Mouse (Mus musculus): ENCODE results near the gene Mlip. TPM values are rescaled to one million over a fixed set of nuclear protein-coding genes. Genes with fewer than 3 reads are reported as not detected.

The Mlip gene
- polyA plus RNA-seq, 1 experiment from 2014 or later = 0.32 TPM

DNA sequence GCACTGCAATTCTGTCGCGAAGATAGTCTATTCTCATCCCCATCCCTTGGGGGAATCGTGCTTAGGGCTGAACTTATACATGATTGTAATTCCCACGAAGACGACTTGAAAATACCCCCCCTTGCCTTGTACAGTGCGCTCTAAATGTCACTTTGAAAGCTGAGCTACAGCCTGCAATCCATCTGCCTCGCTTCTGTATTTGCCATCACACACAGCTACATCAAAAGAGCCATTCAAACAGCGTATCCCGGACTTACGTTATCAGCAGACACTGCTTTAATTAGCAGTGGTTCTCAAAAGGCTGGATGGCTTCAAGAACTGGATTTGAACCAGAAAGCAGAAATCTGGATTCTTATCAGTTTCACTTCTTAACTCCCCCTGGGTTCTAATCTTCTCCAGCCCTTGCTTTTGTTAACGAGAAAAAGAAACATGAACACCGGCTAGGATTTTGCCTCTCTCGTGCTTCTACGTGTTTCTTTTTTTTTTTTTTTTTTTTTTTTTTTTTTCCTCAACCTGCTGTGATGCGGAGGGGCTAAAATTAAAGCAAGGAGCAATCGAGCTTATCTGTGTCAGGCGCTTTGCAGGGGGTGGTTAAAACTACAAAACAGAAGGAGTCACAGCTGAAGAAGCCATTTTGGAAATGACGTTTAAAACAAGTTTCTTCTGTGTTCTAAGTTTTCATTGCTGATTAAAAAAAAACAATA, 12.5 kb downstream of the Mlip start:
- ATAC-seq (ENCODE audit: low FRiP score, low TSS enrichment) (no peak), DNase-seq (ENCODE audit: low spot score) (no peak)
- Histone ChIP-seq H3K9ac (ENCODE audit: low read length) (no peak overlapping the region), H3K4me1 (replicated peaks; ENCODE audit: control insufficient read depth, insufficient read depth) (no peaks in the 10 kb centered on the region), H3K4me3 (ENCODE audit: low read depth, low read length) (peak overlapping the region; percentile 29), H3K9me3 (ENCODE audit: control insufficient read depth, low read length) (no peaks in the 10 kb centered on the region), H3K27ac (replicated peaks) (no peak overlapping the region), H3K36me3 (ENCODE audit: control insufficient read depth, insufficient read depth, low read length) (no peaks in the 10 kb centered on the region), H3K27me3 (ENCODE audit: control insufficient read depth, insufficient read depth, low read length) (no peaks in the 10 kb centered on the region), H3K4me2 (replicated peaks; ENCODE audit: low read depth) (peak overlapping the region; percentile 27)
- 18% methylated on average over 18 of the region's 18 CpGs for WGBS
- TF ChIP-seq EP300 (optimal IDR thresholded peaks at IDR 0.05) = no peak
- no peak for TF ChIP-seq CTCF (IDR thresholded peaks at IDR 0.05; ENCODE audit: low read depth)

DNA sequence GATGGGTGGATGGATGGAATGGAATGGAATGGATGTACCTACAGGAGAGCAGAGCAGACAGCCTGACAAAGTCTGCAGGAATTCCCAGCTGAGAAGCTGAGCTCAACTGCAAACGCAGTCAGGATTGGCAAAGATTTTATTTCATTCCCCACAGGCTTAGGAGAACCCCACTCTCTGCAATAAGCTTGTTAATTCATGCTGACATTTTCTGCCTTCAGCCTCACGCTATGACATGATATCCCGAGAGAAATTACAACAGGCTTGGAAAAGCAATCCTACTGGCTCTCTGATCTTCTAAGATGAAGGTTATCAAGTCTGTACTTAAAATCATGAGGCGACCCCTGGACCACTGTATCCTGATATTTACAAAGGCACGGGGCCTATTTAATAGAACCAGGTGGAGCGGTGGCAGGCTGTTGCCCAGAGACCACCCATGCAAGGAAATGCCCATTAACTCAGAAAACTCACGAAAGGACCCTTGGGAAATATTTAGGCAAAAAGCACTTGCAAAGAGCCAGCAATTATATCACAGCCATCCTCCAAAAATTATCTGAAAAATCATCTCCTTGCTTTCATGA, 13.1 kb downstream of the Mlip start:
- H3K36me3 ChIP-seq (ENCODE audit: control insufficient read depth, insufficient read depth, low read length) = no peaks in the 10 kb centered on the region
- no peak overlapping the region for H3K9ac ChIP-seq (ENCODE audit: low read length)
- H3K4me3 ChIP-seq (ENCODE audit: low read depth, low read length) = no peak overlapping the region; the same call in 1 of the 2 replicates
- 61% methylated on average over 7 of the region's 7 CpGs for WGBS
- ATAC-seq (ENCODE audit: low FRiP score, low TSS enrichment) (no peak), DNase-seq (ENCODE audit: low spot score) (no peak)
- no peak overlapping the region for H3K27ac ChIP-seq (replicated peaks)
- no peaks in the 10 kb centered on the region for H3K9me3 ChIP-seq (ENCODE audit: control insufficient read depth, low read length)
- H3K4me1 ChIP-seq (replicated peaks; ENCODE audit: control insufficient read depth, insufficient read depth) = no peaks in the 10 kb centered on the region
- H3K27me3 ChIP-seq (ENCODE audit: control insufficient read depth, insufficient read depth, low read length) = no peaks in the 10 kb centered on the region
- TF ChIP-seq CTCF (IDR thresholded peaks at IDR 0.05; ENCODE audit: low read depth) (no peak), EP300 (optimal IDR thresholded peaks at IDR 0.05) (no peak)
- H3K4me2 ChIP-seq (replicated peaks; ENCODE audit: low read depth) = no peak overlapping the region

DNA sequence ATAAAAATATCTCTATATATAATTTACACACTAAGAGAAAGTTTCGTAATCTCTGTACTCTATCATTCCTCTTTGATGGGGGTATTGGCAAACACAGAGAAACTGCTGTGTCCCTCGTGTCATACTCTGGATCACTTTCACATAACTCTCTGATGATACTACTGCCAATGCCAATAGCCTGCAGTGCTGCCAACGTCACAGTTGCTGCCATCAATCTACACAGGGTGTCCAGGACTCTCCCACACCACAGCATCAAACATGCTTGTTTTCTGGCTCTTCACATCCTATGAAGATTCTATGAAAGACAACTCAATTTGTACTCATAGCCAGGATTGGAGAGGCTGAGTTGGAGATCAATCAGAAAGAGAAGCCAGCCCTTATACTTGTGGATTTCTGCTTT, 17.4 kb downstream of the Mlip start:
- ATAC-seq (ENCODE audit: low FRiP score, low TSS enrichment) (no peak), DNase-seq (ENCODE audit: low spot score) (no peak)
- H3K27me3 ChIP-seq (ENCODE audit: control insufficient read depth, insufficient read depth, low read length) = no peaks in the 10 kb centered on the region
- no peak overlapping the region for H3K4me3 ChIP-seq (ENCODE audit: low read depth, low read length)
- H3K9me3 ChIP-seq (ENCODE audit: control insufficient read depth, low read length) = no peaks in the 10 kb centered on the region
- no peak overlapping the region for H3K9ac ChIP-seq (ENCODE audit: low read length)
- no peak overlapping the region for H3K27ac ChIP-seq (replicated peaks)
- WGBS = 77% methylated on average over 3 of the region's 3 CpGs
- H3K4me2 ChIP-seq (replicated peaks; ENCODE audit: low read depth) = no peak overlapping the region
- TF ChIP-seq CTCF (IDR thresholded peaks at IDR 0.05; ENCODE audit: low read depth) = no peak
- TF ChIP-seq EP300 (optimal IDR thresholded peaks at IDR 0.05) = no peak
- H3K4me1 ChIP-seq (replicated peaks; ENCODE audit: control insufficient read depth, insufficient read depth) = no peaks in the 10 kb centered on the region
- H3K36me3 ChIP-seq (ENCODE audit: control insufficient read depth, insufficient read depth, low read length) = no peaks in the 10 kb centered on the region

DNA sequence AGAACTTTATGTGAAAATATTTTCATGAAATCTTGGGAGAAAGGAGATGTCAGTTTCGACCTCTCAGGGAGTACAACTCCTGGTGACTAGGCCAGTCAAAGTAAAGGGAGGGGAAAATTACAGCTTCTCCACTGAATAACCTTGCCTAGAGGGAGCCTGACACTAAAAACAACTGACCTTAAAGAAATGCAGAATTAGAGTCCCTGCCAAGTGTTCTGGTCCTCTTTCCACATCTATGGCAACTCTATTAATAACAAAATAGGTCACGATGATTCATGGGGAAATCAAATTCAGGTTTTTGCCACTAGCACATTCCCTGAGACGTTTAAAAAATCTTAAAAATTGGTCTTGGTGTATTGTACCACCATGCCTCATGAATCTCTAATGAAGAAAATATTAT, 34.4 kb downstream of the Mlip start:
- no peak for TF ChIP-seq CTCF (IDR thresholded peaks at IDR 0.05; ENCODE audit: low read depth)
- TF ChIP-seq EP300 (optimal IDR thresholded peaks at IDR 0.05) = no peak
- Histone ChIP-seq H3K9me3 (ENCODE audit: control insufficient read depth, low read length) (no peaks in the 10 kb centered on the region), H3K9ac (ENCODE audit: low read length) (no peak overlapping the region), H3K4me1 (replicated peaks; ENCODE audit: control insufficient read depth, insufficient read depth) (no peaks in the 10 kb centered on the region), H3K27ac (replicated peaks) (no peak overlapping the region), H3K36me3 (ENCODE audit: control insufficient read depth, insufficient read depth, low read length) (no peaks in the 10 kb centered on the region), H3K4me3 (ENCODE audit: low read depth, low read length) (no peak overlapping the region), H3K27me3 (ENCODE audit: control insufficient read depth, insufficient read depth, low read length) (no peaks in the 10 kb centered on the region), H3K4me2 (replicated peaks; ENCODE audit: low read depth) (no peak overlapping the region)
- ATAC-seq (ENCODE audit: low FRiP score, low TSS enrichment) = no peak
- DNase-seq (ENCODE audit: low spot score) = no peak
- 71% methylated on average over 3 of the region's 3 CpGs for WGBS

DNA sequence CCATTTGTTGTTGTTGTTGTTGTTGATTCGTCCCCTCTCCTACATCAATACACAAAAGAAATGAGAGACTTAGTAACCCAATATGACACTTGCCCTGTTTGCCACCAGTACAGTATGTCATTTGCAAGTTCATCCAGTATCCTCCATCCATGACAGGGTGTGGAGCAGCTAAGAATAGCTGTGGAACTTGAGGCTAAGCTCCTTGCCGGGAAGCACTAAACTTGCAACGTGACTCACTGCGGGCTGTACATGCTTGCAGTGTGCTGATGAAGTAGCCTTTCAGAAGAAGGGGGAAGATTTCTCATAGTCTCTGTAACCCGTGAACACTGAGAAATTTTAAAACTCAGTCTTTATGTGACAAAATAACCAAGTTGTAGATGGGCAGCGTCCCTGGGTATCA, 42.2 kb downstream of the Mlip start:
- H3K27me3 ChIP-seq (ENCODE audit: control insufficient read depth, insufficient read depth, low read length) = no peaks in the 10 kb centered on the region
- no peaks in the 10 kb centered on the region for H3K9me3 ChIP-seq (ENCODE audit: control insufficient read depth, low read length)
- WGBS = 63% methylated on average over 6 of the region's 6 CpGs
- no peak overlapping the region for H3K4me2 ChIP-seq (replicated peaks; ENCODE audit: low read depth)
- ATAC-seq (ENCODE audit: low FRiP score, low TSS enrichment) (no peak), DNase-seq (ENCODE audit: low spot score) (no peak)
- H3K27ac ChIP-seq (replicated peaks) = no peak overlapping the region
- no peaks in the 10 kb centered on the region for H3K4me1 ChIP-seq (replicated peaks; ENCODE audit: control insufficient read depth, insufficient read depth)
- no peak overlapping the region for H3K9ac ChIP-seq (ENCODE audit: low read length)
- no peak overlapping the region for H3K4me3 ChIP-seq (ENCODE audit: low read depth, low read length)
- no peak for TF ChIP-seq CTCF (IDR thresholded peaks at IDR 0.05; ENCODE audit: low read depth)
- TF ChIP-seq EP300 (optimal IDR thresholded peaks at IDR 0.05) = no peak
- H3K36me3 ChIP-seq (ENCODE audit: control insufficient read depth, insufficient read depth, low read length) = no peaks in the 10 kb centered on the region

DNA sequence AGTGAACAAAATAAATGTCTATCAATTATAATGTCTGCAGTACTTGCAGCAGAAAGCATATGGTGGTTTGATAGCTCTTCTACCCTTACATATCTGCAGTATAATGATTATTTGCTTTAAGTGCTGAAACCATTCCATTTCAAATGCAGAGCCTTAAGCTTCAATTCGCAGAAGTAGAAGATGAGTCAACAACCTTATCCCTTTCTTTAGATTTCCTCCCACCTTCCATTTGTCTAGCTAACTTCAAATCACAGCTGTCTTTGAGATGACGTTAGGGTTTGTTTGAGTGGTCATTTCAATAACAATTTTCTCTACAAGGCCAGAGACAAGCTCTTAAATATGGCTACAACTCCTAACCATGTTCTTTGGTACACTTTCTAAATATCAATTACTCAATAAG, 47.4 kb downstream of the Mlip start:
- Histone ChIP-seq H3K9ac (ENCODE audit: low read length) (no peak overlapping the region), H3K36me3 (ENCODE audit: control insufficient read depth, insufficient read depth, low read length) (no peaks in the 10 kb centered on the region), H3K4me2 (replicated peaks; ENCODE audit: low read depth) (no peak overlapping the region), H3K4me1 (replicated peaks; ENCODE audit: control insufficient read depth, insufficient read depth) (no peaks in the 10 kb centered on the region), H3K9me3 (ENCODE audit: control insufficient read depth, low read length) (no peaks in the 10 kb centered on the region), H3K27me3 (ENCODE audit: control insufficient read depth, insufficient read depth, low read length) (no peaks in the 10 kb centered on the region), H3K27ac (replicated peaks) (no peak overlapping the region), H3K4me3 (ENCODE audit: low read depth, low read length) (no peak overlapping the region)
- TF ChIP-seq EP300 (optimal IDR thresholded peaks at IDR 0.05) (no peak), CTCF (IDR thresholded peaks at IDR 0.05; ENCODE audit: low read depth) (no peak)
- DNase-seq (ENCODE audit: low spot score) (no peak), ATAC-seq (ENCODE audit: low FRiP score, low TSS enrichment) (no peak)
- 74% methylated on average over 2 of the region's 2 CpGs for WGBS
